Mouse (Mus musculus): Measurements from ENCODE around the gene Klhl31. TPM values are rescaled to one million over a fixed set of nuclear protein-coding genes. Genes with fewer than 3 reads are reported as not detected.

The Klhl31 gene
- polyA plus RNA-seq, 1 experiment from 2014 or later = 0.28 TPM

DNA sequence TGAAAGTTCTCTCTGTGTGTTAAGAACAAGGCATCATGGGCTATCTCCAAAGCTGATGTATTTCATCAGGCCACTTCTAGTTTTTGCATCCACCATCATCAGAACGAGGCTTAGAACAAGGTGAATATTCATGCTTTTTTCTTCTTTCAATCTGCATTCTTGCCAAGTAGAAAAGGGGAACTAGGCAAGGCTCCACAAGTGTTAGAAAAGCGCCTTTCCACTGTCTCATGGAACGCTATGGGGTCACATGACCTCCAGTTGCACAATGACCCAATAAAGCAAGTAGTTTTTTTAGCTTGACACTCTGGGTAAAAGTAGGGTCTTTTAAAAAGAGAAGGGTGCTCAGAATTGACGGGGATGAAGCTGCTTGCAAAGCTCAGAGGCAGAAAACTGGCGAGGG lies 72.7 kb downstream of the Klhl31 start:
- WGBS = 68% methylated on average over 5 of the region's 5 CpGs
- Histone ChIP-seq H3K4me2 (no peak overlapping the region), H3K9me3 (no peaks in the 10 kb centered on the region), H3K9ac (no peak overlapping the region), H3K27me3 (replicated peaks) (no peaks in the 10 kb centered on the region), H3K4me3 (replicated peaks) (no peak overlapping the region), H3K4me1 (no peaks in the 10 kb centered on the region), H3K27ac (no peak overlapping the region), H3K36me3 (no peaks in the 10 kb centered on the region)
- no peak for ATAC-seq (ENCODE audit: insufficient read depth, low FRiP score, low read depth)

Other genes starting within 250 kb of the Klhl31 start
- gene Lrrc1, start 91.6 kb upstream of the Klhl31 start, polyA plus RNA-seq (2015; fragmentation: Nextera tagmentation; extraction: Ambion mirVana) = 17.3 and 17.5 TPM in 2 replicates
- gene Gclc, start 118.0 kb downstream of the Klhl31 start, polyA plus RNA-seq (2015; fragmentation: Nextera tagmentation; extraction: Ambion mirVana) = 15.8 and 17.3 TPM in 2 replicates